Mouse (Mus musculus): ENCODE data around the gene Mnt. TPM values are rescaled to one million over a fixed set of nuclear protein-coding genes. Genes with fewer than 3 reads are reported as not detected.

The Mnt gene
- polyA plus RNA-seq, 1 experiment from 2014 or later = 7.2 TPM

- ATAC-seq (ENCODE audit: low FRiP score) = no peak
- H3K27ac ChIP-seq = peak overlapping the region; percentile 90; the same call in 1 of the 2 replicates
- H3K4me1 ChIP-seq = peaks cover 59% of the 10 kb centered on the region
These were observed 3.0 kb downstream of the Mnt start for GRCm38 (mm10) chr11:74833536-74834358.

DNA sequence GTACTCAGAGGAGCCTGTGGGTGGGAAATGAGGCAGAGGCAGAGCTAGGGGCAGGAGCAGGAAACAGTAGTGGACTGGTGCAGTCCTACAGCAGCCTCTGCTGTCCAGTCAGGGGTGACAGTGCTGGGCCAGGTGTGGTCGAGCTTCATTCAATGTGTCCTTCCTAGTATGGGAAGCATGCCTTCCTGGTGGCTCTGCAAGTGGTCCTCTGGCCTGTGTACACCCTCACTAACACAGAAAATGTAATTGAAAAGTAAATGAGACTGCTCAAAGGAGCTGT, 3.6 kb downstream of the Mnt start:
- 74% methylated on average over 1 of the region's 1 CpGs for WGBS
- Histone ChIP-seq H3K27me3 (no peaks in the 10 kb centered on the region), H3K27ac (0 out of 2 replicates have a peak overlapping the region, but pooled peaks have one; percentile 8), H3K9ac (no peak overlapping the region), H3K4me2 (no peak overlapping the region), H3K9me3 (no peaks in the 10 kb centered on the region), H3K4me1 (peaks cover 59% of the 10 kb centered on the region), H3K4me3 (replicated peaks) (no peak overlapping the region), H3K36me3 (replicated peaks) (no peaks in the 10 kb centered on the region)
- ATAC-seq (ENCODE audit: low FRiP score) = no peak

More at GRCm38 (mm10) chr11:74833536-74834358, 3.0 kb downstream of the Mnt start:
- peak overlapping the region; percentile 83 for H3K9ac ChIP-seq
- no peaks in the 10 kb centered on the region for H3K36me3 ChIP-seq (replicated peaks)
- H3K4me3 ChIP-seq (replicated peaks) = peak overlapping the region; percentile 83
- H3K4me2 ChIP-seq = peak overlapping the region; percentile 85
- 88% methylated on average over 8 of the region's 8 CpGs for WGBS
- no peaks in the 10 kb centered on the region for H3K9me3 ChIP-seq
- H3K27me3 ChIP-seq = no peaks in the 10 kb centered on the region

DNA sequence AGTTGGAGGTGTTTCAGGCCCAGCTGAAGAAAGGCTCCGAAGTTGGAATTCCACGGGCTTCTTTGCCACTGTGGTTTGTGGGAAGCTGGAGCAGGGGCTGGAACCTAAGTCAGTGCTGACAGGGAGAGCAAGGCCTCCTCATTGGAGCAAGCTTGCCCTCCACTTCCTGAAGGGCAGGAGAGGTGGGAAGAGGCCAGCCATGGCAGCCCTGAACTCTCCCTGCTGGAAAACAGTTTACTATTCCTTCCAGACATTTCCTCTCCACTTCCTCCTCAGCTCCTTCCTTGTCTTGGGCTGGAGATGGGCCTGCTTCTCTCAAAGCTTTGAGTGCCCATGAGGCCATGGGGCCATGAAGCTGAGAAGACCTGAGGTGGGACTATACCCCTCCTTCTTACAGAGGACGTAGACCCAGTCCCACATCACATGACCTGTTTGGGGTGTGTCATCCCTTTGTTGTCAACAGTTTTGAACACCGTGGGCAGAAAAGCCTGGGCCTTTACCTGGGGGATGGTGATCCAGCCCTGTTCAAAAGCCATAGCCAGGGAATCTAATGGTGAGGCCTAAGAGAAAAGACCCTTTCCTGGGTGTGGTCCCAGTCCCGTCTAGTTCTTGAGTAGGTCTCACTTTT, 4.0 kb downstream of the Mnt start:
- H3K27me3 ChIP-seq = no peaks in the 10 kb centered on the region
- H3K9me3 ChIP-seq = no peaks in the 10 kb centered on the region
- H3K4me2 ChIP-seq = no peak overlapping the region
- ATAC-seq (ENCODE audit: low FRiP score) = no peak
- no peaks in the 10 kb centered on the region for H3K36me3 ChIP-seq (replicated peaks)
- H3K27ac ChIP-seq = 0 out of 2 replicates have a peak overlapping the region, but pooled peaks have one; percentile 8
- 66% methylated on average over 5 of the region's 5 CpGs for WGBS
- H3K4me1 ChIP-seq = peaks cover 57% of the 10 kb centered on the region
- H3K9ac ChIP-seq = no peak overlapping the region
- no peak overlapping the region for H3K4me3 ChIP-seq (replicated peaks)

DNA sequence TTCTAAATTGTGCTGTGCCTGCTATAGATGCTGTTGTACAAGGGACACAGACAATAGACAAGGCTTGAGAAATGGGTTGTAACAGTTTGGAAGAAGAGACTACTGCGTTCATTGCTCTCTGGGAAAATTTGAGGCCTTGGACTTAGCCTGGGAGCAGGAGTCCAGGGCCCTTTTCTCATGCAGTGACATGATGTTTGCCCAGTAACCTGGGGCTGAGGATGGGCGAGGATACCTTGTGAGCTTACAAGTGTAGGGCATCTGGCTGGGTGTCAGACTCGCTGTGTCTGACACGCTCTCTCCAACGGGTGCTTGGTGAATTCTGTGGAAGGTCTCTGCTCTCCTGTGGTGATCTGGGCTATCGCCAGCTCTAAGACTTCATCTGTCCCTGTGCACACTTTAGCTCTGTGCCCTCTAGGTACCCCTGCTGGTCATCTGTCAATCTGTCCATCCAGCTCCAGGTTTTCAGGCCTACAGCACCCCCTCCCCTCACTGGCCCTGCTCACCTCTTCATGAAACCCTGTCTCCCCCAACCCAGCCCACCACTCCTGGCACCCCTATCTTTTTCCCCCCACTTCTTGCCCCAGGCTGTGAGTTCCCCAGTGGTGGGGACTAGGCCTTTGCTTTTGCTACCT, 5.0 kb downstream of the Mnt start:
- 0 out of 2 replicates have a peak, but pooled peaks cover 3% of the 10 kb centered on the region for H3K36me3 ChIP-seq (replicated peaks)
- H3K4me3 ChIP-seq (replicated peaks) = no peak overlapping the region
- H3K9ac ChIP-seq = no peak overlapping the region
- H3K4me2 ChIP-seq = no peak overlapping the region
- H3K27ac ChIP-seq = no peak overlapping the region
- no peaks in the 10 kb centered on the region for H3K27me3 ChIP-seq
- 93% methylated on average over 6 of the region's 6 CpGs for WGBS
- H3K9me3 ChIP-seq = no peaks in the 10 kb centered on the region
- no peak for ATAC-seq (ENCODE audit: low FRiP score)
- H3K4me1 ChIP-seq = peaks cover 56% of the 10 kb centered on the region

DNA sequence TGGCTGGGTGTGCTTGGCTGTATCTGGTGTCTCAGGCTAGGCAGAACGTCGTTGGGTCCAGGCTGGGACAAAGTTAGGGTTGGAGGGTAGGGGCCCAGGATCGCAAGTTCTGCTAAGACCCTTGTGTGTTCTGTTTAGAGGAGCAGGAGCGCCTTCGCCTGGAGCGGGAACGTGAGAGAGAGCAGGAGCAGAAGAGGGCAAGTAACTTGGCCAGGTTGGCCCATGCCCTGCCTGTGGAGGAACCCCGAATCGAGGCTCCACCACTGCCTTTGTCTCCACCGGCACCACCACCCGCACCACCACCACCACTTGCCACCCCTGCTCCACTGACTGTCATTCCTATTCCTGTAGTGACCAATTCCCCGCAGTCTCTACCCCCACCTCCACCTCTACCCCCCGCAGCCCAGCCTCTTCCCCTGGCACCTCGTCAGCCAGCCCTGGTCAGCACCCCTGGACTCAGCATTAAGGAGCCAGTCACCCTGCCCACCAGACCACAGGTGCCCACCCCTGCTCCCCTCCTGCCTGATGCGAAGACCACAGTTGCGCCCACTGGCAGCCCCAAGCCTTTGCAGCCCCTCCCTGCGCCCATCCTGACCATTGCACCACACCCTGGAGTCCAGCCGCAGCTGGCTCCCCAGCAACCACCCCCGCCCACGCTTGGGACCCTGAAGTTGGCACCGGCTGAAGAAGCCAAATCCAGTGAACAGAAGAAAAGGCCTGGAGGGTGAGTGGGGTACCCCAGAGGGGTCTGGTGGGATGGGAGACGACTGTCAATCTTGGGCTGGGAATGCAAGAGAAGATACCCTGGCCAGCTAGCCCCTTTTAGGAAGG, 5.7 kb downstream of the Mnt start:
- 89% methylated on average over 22 of the region's 22 CpGs for WGBS
- no peaks in the 10 kb centered on the region for H3K27me3 ChIP-seq
- no peak for ATAC-seq (ENCODE audit: low FRiP score)
- H3K9ac ChIP-seq = no peak overlapping the region
- 0 out of 2 replicates have a peak, but pooled peaks cover 5% of the 10 kb centered on the region for H3K36me3 ChIP-seq (replicated peaks)
- H3K4me3 ChIP-seq (replicated peaks) = no peak overlapping the region
- H3K4me2 ChIP-seq = no peak overlapping the region
- peaks cover 56% of the 10 kb centered on the region for H3K4me1 ChIP-seq
- no peak overlapping the region for H3K27ac ChIP-seq
- H3K9me3 ChIP-seq = no peaks in the 10 kb centered on the region

- ATAC-seq (ENCODE audit: low FRiP score) = no peak
- H3K4me3 ChIP-seq (replicated peaks) = peak overlapping the region; percentile 63
- peaks cover 10% of the 10 kb centered on the region; the same call in 1 of the 2 replicates for H3K36me3 ChIP-seq (replicated peaks)
- peaks cover 56% of the 10 kb centered on the region for H3K4me1 ChIP-seq
- H3K9me3 ChIP-seq = no peaks in the 10 kb centered on the region
- no peaks in the 10 kb centered on the region for H3K27me3 ChIP-seq
- WGBS = 43% methylated on average over 16 of the region's 16 CpGs
- peak overlapping the region; percentile 92 for H3K27ac ChIP-seq
- H3K9ac ChIP-seq = peak overlapping the region; percentile 69
- H3K4me2 ChIP-seq = peak overlapping the region; percentile 83
These were observed 6.5 kb downstream of the Mnt start for GRCm38 (mm10) chr11:74837056-74837693.

- H3K4me1 ChIP-seq = peaks cover 50% of the 10 kb centered on the region
- ATAC-seq (ENCODE audit: low FRiP score) = peak; percentile 86
- peak overlapping the region; percentile 92 for H3K27ac ChIP-seq
- under 1% methylated on average over 53 of the region's 54 CpGs for WGBS
- H3K9me3 ChIP-seq = no peaks in the 10 kb centered on the region
- peak overlapping the region; percentile 83 for H3K4me2 ChIP-seq
- H3K27me3 ChIP-seq = no peaks in the 10 kb centered on the region
- H3K4me3 ChIP-seq (replicated peaks) = peak overlapping the region; percentile 63
- peaks cover 17% of the 10 kb centered on the region for H3K36me3 ChIP-seq (replicated peaks)
- peak overlapping the region; percentile 69 for H3K9ac ChIP-seq
These were observed 7.1 kb downstream of the Mnt start for GRCm38 (mm10) chr11:74837694-74838431.

DNA sequence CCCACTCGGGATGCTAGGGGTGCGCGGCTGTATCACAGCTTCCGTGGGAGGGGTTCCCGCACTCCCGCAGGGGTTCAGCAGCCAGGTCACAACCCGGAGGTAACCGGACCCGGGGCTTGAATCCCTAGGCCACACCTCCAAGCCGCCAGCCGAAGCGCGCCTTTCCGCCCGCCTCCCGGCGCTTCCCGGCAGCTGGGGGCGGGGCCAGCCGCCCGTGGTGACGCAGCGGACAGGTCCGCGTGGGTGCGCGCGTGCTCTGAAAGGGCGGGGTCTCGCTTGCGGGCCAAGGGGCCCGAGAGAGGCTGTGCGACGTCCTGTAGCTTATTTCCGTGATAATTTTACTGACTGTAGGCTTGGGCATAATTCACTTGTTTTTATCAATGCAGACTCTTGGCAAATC, 7.7 kb downstream of the Mnt start:
- no peaks in the 10 kb centered on the region for H3K9me3 ChIP-seq
- no peaks in the 10 kb centered on the region for H3K27me3 ChIP-seq
- H3K4me2 ChIP-seq = peak overlapping the region; percentile 83
- peaks cover 23% of the 10 kb centered on the region for H3K36me3 ChIP-seq (replicated peaks)
- H3K27ac ChIP-seq = peak overlapping the region; percentile 92
- peaks cover 44% of the 10 kb centered on the region for H3K4me1 ChIP-seq
- under 1% methylated on average over 35 of the region's 35 CpGs for WGBS
- peak overlapping the region; percentile 69 for H3K9ac ChIP-seq
- H3K4me3 ChIP-seq (replicated peaks) = peak overlapping the region; percentile 63
- ATAC-seq (ENCODE audit: low FRiP score) = peak; percentile 81

DNA sequence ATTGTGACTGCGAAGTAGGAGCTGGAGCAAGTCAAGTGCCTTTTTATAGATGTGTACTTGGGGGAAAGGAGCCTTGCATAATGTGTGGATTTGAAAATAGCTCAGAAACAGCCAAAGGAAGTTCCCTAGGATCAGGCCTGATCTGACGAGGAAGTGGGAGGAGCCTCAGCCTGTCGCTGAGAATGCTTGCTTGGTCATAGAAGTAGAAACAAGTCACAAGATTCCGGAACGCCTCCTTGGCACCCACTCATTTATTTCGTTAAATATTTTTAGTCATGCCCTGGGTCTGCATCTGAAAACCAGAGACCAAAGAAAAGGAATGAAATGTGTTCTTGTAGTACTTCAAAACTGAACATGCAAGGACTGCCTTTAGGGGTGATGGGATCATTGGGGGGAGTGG, 8.3 kb downstream of the Mnt start:
- Histone ChIP-seq H3K27me3 (no peaks in the 10 kb centered on the region), H3K27ac (peak overlapping the region; percentile 92), H3K9ac (no peak overlapping the region), H3K4me2 (peak overlapping the region; percentile 83), H3K9me3 (no peaks in the 10 kb centered on the region), H3K4me1 (peaks cover 39% of the 10 kb centered on the region), H3K4me3 (replicated peaks) (no peak overlapping the region), H3K36me3 (replicated peaks) (peaks cover 28% of the 10 kb centered on the region)
- WGBS = 51% methylated on average over 6 of the region's 6 CpGs
- ATAC-seq (ENCODE audit: low FRiP score) = no peak

DNA sequence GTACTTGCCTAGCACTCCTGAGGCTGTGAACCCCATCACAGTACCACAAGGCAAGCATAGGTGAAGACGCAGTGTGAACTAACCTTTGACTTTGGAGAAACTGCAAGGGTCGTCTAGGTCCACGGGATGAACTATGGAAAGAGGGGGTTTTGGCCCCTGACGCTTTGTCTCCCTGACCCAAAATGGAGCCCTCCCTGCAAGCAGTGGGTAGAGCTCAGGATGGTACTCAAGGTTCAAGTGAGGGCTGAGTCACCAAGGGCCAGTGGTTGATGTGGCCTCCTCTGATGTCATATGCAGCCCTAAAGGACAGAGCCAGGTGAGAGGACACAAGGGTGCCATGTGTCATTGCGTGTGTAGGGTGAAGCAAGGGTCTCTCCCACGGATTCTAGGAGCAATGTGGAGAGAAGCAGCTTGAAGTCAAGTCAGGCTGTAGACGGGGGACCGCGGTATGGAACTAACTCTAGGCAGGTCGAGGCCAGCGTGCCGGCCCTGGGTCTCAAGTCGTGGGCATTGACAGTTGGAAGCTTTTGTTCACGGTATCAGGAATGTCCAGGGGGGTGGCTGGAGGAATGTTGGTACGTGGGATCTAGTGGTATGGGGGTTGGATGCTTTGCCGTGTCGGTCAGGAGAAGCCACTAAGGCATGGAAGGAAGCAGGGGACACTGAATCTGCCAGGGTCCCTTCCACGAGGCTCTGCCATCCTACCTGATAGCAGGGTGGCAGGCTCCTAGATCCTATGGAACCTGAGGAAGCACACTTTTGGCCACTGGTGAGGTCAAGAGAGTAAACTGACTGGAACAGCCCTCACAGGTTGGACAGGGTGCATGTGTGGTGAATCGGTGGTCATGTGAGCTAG, 9.4 kb downstream of the Mnt start:
- Histone ChIP-seq H3K4me1 (peaks cover 29% of the 10 kb centered on the region), H3K9me3 (no peaks in the 10 kb centered on the region), H3K27ac (no peak overlapping the region), H3K36me3 (replicated peaks) (peaks cover 38% of the 10 kb centered on the region), H3K9ac (no peak overlapping the region), H3K27me3 (no peaks in the 10 kb centered on the region), H3K4me2 (no peak overlapping the region), H3K4me3 (replicated peaks) (no peak overlapping the region)
- WGBS = 93% methylated on average over 19 of the region's 19 CpGs
- ATAC-seq (ENCODE audit: low FRiP score) = no peak
